Mouse (Mus musculus) inflammation-experienced regulatory T-cells (primary cell): ENCODE measurements around the gene Dad1. TPM values are rescaled to one million over a fixed set of nuclear protein-coding genes. Genes with fewer than 3 reads are reported as not detected.

Experiments used
- polyA plus RNA-seq, 2 experiments: library from polyadenylated mRNA; unstranded; fragments of 100-300 nt; shearing (Covaris generic); gene quantifications; one replicate each; pipeline ENCODE4 v1.2.1; 2017

Gene Dad1
- 100 to 1,000 TPM; 437 to 475 TPM for polyA plus RNA-seq

DNA sequence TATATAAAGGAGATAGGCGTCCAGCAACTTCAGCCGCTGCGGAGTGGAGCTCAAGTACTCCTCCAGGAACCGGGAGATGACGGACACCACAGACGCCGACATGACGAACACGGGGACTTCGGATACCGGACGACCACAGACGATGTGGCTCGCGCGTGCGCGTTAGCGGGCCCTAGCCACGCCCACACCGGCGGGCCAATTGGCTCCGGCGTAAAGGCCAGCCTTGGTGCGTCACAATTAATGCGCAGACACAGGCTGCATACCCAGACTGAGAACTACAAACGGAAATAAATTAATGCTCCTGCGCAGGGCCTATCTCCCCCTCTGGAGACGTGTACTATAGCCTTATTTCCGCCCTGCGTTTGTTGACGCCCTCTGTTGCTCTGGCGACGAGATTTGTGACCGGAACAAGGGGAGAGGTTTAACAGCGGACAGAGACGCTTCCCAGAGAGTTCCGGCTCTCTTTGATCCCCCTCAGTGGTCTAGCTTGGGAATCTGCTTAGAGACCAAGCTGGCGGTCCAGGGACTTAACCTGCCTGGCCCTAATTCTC lies at the start of gene Dad1, which contains the start of gene Abhd4:
Dad1 (minus strand) TSS at position 364 of the 551 bp plus-strand sequence.
Abhd4 (plus strand) TSS at position 448 of the 551 bp plus-strand sequence.

DNA sequence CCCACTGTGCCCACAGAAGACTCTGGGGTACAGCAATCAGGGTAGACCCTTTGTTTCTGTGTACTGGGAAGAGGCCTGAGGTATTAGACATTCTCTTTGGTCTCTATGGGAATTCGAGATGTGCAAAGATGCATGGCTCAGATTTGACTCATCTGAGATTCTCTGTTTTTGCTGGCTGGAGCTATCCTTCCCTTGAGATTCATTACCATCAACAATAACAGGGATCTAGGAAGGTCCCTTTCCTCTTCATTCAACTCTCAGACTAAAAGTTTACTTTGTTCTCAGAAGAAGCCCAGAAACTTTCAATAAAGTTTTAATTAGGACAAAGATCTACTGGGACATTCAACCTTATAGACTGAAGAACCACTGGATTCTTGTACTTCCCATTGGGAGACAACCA lies 30.9 kb upstream of the Dad1 start, which contains the start of gene Olfr49:
Olfr49 (minus strand) TSS at position 101 of the 400 bp plus-strand sequence.

Other genes with a start within 250 kb of the Dad1 start
- 10 to 100 TPM; 20.6 to 32.2 TPM for gene Abhd4, start 84 bp upstream of the Dad1 start, polyA plus RNA-seq
- under 1 TPM in 1 of 2 experiments, not detected in 1; 0.04 TPM for gene Olfr49, start 30.8 kb upstream of the Dad1 start, polyA plus RNA-seq
- 10 to 100 TPM; 54.3 to 58.1 TPM for gene Oxa1l, start 106.7 kb upstream of the Dad1 start, polyA plus RNA-seq
- 1 to 10 TPM; 1.5 to 1.6 TPM for gene Slc7a7, start 163.7 kb upstream of the Dad1 start, polyA plus RNA-seq
- 100 to 1,000 TPM; 170 to 222 TPM for gene Mrpl52, start 172.8 kb upstream of the Dad1 start, polyA plus RNA-seq
- gene Mmp14, start 177.5 kb upstream of the Dad1 start, polyA plus RNA-seq, result 10 to 100 TPM in 1 of 2 experiments, 1 to 10 TPM in 1; 6.7 to 25.0 TPM
- gene Lrp10, start 210.0 kb upstream of the Dad1 start, polyA plus RNA-seq, result 100 to 1,000 TPM; 364 to 420 TPM
- gene Rem2, start 222.0 kb upstream of the Dad1 start, polyA plus RNA-seq, result under 1 TPM; 0.35 to 0.87 TPM